Mouse (Mus musculus): ENCODE data around the gene Hivep3.

DNA sequence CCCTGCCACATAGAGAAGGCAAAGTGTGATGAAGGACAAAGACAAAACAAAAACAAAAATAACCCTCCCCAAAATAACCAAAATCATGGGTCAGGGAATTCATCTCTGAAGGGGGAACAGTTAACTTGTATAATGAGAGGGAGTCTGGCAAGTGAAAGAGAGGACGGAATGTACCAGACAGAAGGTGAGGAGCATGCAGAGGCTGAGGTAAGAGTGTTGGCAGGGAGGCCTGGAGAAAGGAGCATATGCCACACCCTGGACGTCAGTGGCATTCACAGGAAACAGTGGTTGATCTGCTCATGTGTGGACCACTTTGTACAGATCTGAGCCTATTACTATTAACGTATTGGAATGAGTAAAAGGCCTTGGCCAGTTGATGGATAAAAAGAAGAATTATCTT lies 65.3 kb downstream of the Hivep3 start:
- no peak for TF ChIP-seq CTCF (IDR thresholded peaks at IDR 0.05; ENCODE audit: control insufficient read depth, insufficient read depth, insufficient replicate concordance, low read depth, low read length)
- no peak for TF ChIP-seq POLR2A (IDR thresholded peaks at IDR 0.05; ENCODE audit: control insufficient read depth, low read depth, low read length)
